In the genomic region with DNA sequence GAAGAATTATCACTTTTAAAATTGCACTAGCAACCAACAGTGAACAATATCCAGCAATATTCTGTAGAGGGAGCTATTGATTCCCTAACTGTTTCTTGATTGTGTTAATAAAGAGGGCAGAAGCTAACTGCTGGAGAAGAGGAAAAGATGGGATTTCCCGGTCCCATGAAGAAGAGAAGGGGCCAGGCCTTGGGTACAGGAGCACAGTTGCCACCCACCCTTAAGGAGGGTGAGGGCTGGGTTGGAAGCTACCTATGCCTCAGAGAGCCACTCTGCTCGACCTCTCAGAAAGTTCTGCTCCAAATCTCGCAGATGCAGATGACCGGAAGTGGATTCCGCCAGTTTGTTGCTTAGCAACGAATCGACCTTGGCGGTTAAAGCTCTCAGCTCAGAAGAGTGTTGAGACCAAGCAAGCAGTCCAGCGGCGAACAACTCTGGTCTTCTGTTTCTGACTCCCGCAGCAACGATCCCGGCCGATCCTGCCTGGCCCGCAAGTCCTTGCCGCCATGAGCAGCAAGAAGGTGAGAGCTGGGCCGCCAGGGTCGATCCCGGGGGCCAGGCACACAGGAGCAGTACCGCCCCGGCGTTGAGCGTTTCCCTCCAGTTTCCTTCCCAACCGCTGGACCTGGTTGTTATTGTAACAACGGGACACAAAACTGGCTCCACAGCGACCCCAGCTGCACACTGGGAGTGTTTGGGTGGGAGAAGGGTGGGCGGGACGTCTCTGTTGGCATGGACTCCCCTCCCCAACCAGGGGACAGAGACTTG, we compare ENCODE assay signal across 8 mouse cellular contexts. TPM values are rescaled to one million over a fixed set of nuclear protein-coding genes. Genes with fewer than 3 reads are reported as not detected.
A peak's percentile ranks its signal among the peaks of the same experiment; 100 is the strongest.
DNase-seq lines count a peak whose midpoint lies in the region; ATAC-seq and TF ChIP-seq lines count a peak whose summit lies in the region.

No protein-coding gene starts in this region.

- ATAC-seq in heart, embryonic 12.5 days (ENCODE audit: insufficient number of reproducible peaks, low FRiP score) = peak; percentile 80
- ATAC-seq in kidney, embryonic 16.5 days (ENCODE audit: low FRiP score, low TSS enrichment) = peak; percentile 94
- peak; percentile 92 for ATAC-seq in limb, embryonic 14.5 days (ENCODE audit: low FRiP score, low read depth)
- ATAC-seq in midbrain, postnatal 0 days (ENCODE audit: low FRiP score) = peak; percentile 93

- DNase-seq in right cerebral cortex, adult 18-20 months = peak; percentile 9
- DNase-seq in right cerebral cortex, postnatal 36 days (ENCODE audit: low spot score in 2 of 2) = no peak
- peak; percentile 68 for DNase-seq in fibroblast of lung, adult 2 months (ENCODE audit: low read depth)
- DNase-seq in limb, embryonic 14.5 days (ENCODE audit: low spot score) = peak; percentile 85
- peak; percentile 83 for DNase-seq in midbrain, postnatal 0 days (ENCODE audit: low spot score)
- peak; percentile 31 for DNase-seq in urinary bladder, adult 2 months (ENCODE audit: low spot score)

- peak overlapping the region; percentile 58 for H3K4me3 ChIP-seq in heart, embryonic 12.5 days
- peak overlapping the region; percentile 76 for H3K4me3 ChIP-seq in kidney, embryonic 16.5 days (ENCODE audit: low read length)
- H3K4me3 ChIP-seq in limb, embryonic 14.5 days (replicated peaks; ENCODE audit: low read length) = peak overlapping the region; percentile 60
- H3K4me3 ChIP-seq in midbrain, postnatal 0 days (ENCODE audit: low read depth, low read length) = peak overlapping the region; percentile 67

- H3K4me2 ChIP-seq in heart, embryonic 12.5 days = peak overlapping the region; percentile 81
- peak overlapping the region; percentile 68 for H3K4me2 ChIP-seq in kidney, embryonic 16.5 days (replicated peaks; ENCODE audit: low read depth, low read length)
- peak overlapping the region; percentile 61 for H3K4me2 ChIP-seq in limb, embryonic 14.5 days (replicated peaks; ENCODE audit: low read depth, low read length, severe bottlenecking)
- H3K4me2 ChIP-seq in midbrain, postnatal 0 days (ENCODE audit: low read depth, low read length, poor library complexity, severe bottlenecking) = peak overlapping the region; percentile 66

- WGBS in heart, embryonic 12.5 days = under 1% methylated on average over 28 of the region's 28 CpGs
- 0% methylated on average over 28 of the region's 28 CpGs for WGBS in kidney, embryonic 16.5 days
- WGBS in limb, embryonic 14.5 days = under 1% methylated on average over 26 of the region's 28 CpGs
- WGBS in midbrain, postnatal 0 days = under 1% methylated on average over 27 of the region's 28 CpGs

- H3K9ac ChIP-seq in heart, embryonic 12.5 days = peak overlapping the region; percentile 77
- H3K9ac ChIP-seq in kidney, embryonic 16.5 days (replicated peaks; ENCODE audit: low read length) = peak overlapping the region; percentile 87
- H3K9ac ChIP-seq in limb, embryonic 14.5 days (ENCODE audit: low read depth, low read length, severe bottlenecking) = peak overlapping the region; percentile 89
- peak overlapping the region; percentile 77 for H3K9ac ChIP-seq in midbrain, postnatal 0 days (replicated peaks; ENCODE audit: low read length, poor library complexity, severe bottlenecking)

- H3K9me3 ChIP-seq in heart, embryonic 12.5 days (replicated peaks) = no peaks in the 10 kb centered on the region
- H3K9me3 ChIP-seq in kidney, embryonic 16.5 days (ENCODE audit: low read length) = no peaks in the 10 kb centered on the region
- H3K9me3 ChIP-seq in limb, embryonic 14.5 days (ENCODE audit: control insufficient read depth, low read length) = no peaks in the 10 kb centered on the region
- H3K9me3 ChIP-seq in midbrain, postnatal 0 days (ENCODE audit: low read length) = no peaks in the 10 kb centered on the region

- H3K4me1 ChIP-seq in heart, embryonic 12.5 days (replicated peaks) = no peaks in the 10 kb centered on the region
- peaks cover 3% of the 10 kb centered on the region; the same call in 1 of the 2 replicates for H3K4me1 ChIP-seq in kidney, embryonic 16.5 days (ENCODE audit: insufficient read depth, low read length)
- no peaks in the 10 kb centered on the region for H3K4me1 ChIP-seq in limb, embryonic 14.5 days (ENCODE audit: control insufficient read depth, insufficient read depth, low read length)
- no peaks in the 10 kb centered on the region for H3K4me1 ChIP-seq in midbrain, postnatal 0 days (ENCODE audit: insufficient read depth, low read length)

- no peaks in the 10 kb centered on the region for H3K36me3 ChIP-seq in heart, embryonic 12.5 days
- H3K36me3 ChIP-seq in kidney, embryonic 16.5 days (ENCODE audit: insufficient read depth, low read length) = no peaks in the 10 kb centered on the region
- H3K36me3 ChIP-seq in limb, embryonic 14.5 days (ENCODE audit: control insufficient read depth, insufficient read depth, low read length) = no peaks in the 10 kb centered on the region
- no peaks in the 10 kb centered on the region for H3K36me3 ChIP-seq in midbrain, postnatal 0 days (ENCODE audit: insufficient read depth, low read length)

- TF ChIP-seq POLR2A in limb, embryonic 14.5 days (IDR thresholded peaks at IDR 0.05; ENCODE audit: borderline replicate concordance, extremely low read depth, insufficient read depth, insufficient read length) = peak; percentile 42; the same call in 1 of the 2 replicates

- TF ChIP-seq CTCF in midbrain, postnatal 0 days (IDR thresholded peaks at IDR 0.05) = peak; percentile 74

- H3K27me3 ChIP-seq in heart, embryonic 12.5 days (replicated peaks) = no peaks in the 10 kb centered on the region
- no peaks in the 10 kb centered on the region for H3K27me3 ChIP-seq in kidney, embryonic 16.5 days (ENCODE audit: insufficient read depth, low read length)
- no peaks in the 10 kb centered on the region for H3K27me3 ChIP-seq in limb, embryonic 14.5 days (ENCODE audit: control insufficient read depth, insufficient read depth, low read length)
- no peaks in the 10 kb centered on the region for H3K27me3 ChIP-seq in midbrain, postnatal 0 days (ENCODE audit: insufficient read depth, low read length)

- peak overlapping the region; percentile 80 for H3K27ac ChIP-seq in heart, embryonic 12.5 days (ENCODE audit: poor library complexity, severe bottlenecking)
- peak overlapping the region; percentile 92 for H3K27ac ChIP-seq in kidney, embryonic 16.5 days (ENCODE audit: low read length)
- H3K27ac ChIP-seq in limb, embryonic 14.5 days (replicated peaks; ENCODE audit: low read depth, low read length) = peak overlapping the region; percentile 89
- H3K27ac ChIP-seq in midbrain, postnatal 0 days (ENCODE audit: low read depth, low read length) = peak overlapping the region; percentile 83

RNA-seq across cellular contexts. Expression of a gene that starts 0.6 kb away (rescaled TPM):
- 2.3 and 2.6 TPM in 2 replicates for polyA plus RNA-seq in heart, embryonic 12.5 days (2016; fragmentation: Nextera tagmentation; extraction: Ambion mirVana)
- 1.4 and 1.8 TPM in 2 replicates for polyA plus RNA-seq in kidney, embryonic 16.5 days (2015; fragmentation: Nextera tagmentation; extraction: Ambion mirVana)
- 4.5 and 4.9 TPM in 2 replicates for polyA plus RNA-seq in limb, embryonic 14.5 days (2012; rRNA removed)
- 2.3 and 2.7 TPM in 2 replicates for polyA plus RNA-seq in limb, embryonic 14.5 days (2014; fragmentation: Nextera tagmentation; extraction: Ambion mirVana)
- 3.6 and 7.3 TPM in 2 replicates for total RNA-seq in midbrain, postnatal 0 days (2014; rRNA removed)
- 1.3 and 2.8 TPM in 2 replicates for polyA plus RNA-seq in midbrain, postnatal 0 days (2015; fragmentation: Nextera tagmentation; extraction: Ambion mirVana)
- polyA plus RNA-seq in urinary bladder, adult 2 months (2012; rRNA removed) = 2.4 and 2.8 TPM in 2 replicates

Comparison
In these comparisons a context has a peak if more than half of its experiments do, and no peak if none do; other contexts are left out.
1. DNase-seq: peak in right cerebral cortex, adult 18-20 months (single experiment), fibroblast of lung, adult 2 months (single experiment), limb, embryonic 14.5 days (single experiment), midbrain, postnatal 0 days (single experiment) and urinary bladder, adult 2 months (single experiment); none in right cerebral cortex, postnatal 36 days (0 of 2).
2. Peak in every context shown above with its lines, with median percentiles within 50 percentile points of each other: ATAC-seq, H3K27ac ChIP-seq, H3K4me2 ChIP-seq, H3K4me3 ChIP-seq and H3K9ac ChIP-seq.